Mouse (Mus musculus): ENCODE measurements around the gene Kcnma1. TPM values are rescaled to one million over a fixed set of nuclear protein-coding genes. Genes with fewer than 3 reads are reported as not detected.
A peak's percentile ranks its signal among the peaks of the same experiment; 100 is the strongest.

Gene Kcnma1
- total RNA-seq, 2 experiments from 2014 or later, result 32.4 to 53.7 TPM

GRCm38 (mm10) chr14:23435861-23436260 is 578.4 kb downstream of the Kcnma1 start:
- no peak for DNase-seq

- no peak for DNase-seq
Observed at GRCm38 (mm10) chr14:23430006-23430405, 584.3 kb downstream of the Kcnma1 start.

GRCm38 (mm10) chr14:23429043-23429442 is 585.2 kb downstream of the Kcnma1 start:
- no peak for DNase-seq

- DNase-seq, result no peak
Observed at GRCm38 (mm10) chr14:23422481-23423040, 591.7 kb downstream of the Kcnma1 start.

GRCm38 (mm10) chr14:23418955-23419354 is 595.3 kb downstream of the Kcnma1 start:
- DNase-seq, result no peak

GRCm38 (mm10) chr14:23407051-23407450 is 607.2 kb downstream of the Kcnma1 start:
- DNase-seq, result no peak

- DNase-seq, result peak; percentile 15
Observed at GRCm38 (mm10) chr14:23400777-23401469, 613.4 kb downstream of the Kcnma1 start.

- no peak for DNase-seq
Observed at GRCm38 (mm10) chr14:23397642-23398041, 616.6 kb downstream of the Kcnma1 start.

GRCm38 (mm10) chr14:23391566-23391965 is 622.7 kb downstream of the Kcnma1 start:
- DNase-seq, result no peak

GRCm38 (mm10) chr14:23390768-23391167 is 623.5 kb downstream of the Kcnma1 start:
- DNase-seq, result no peak

- DNase-seq, result no peak
Observed at GRCm38 (mm10) chr14:23390161-23390560, 624.1 kb downstream of the Kcnma1 start.

GRCm38 (mm10) chr14:23386786-23387185 is 627.5 kb downstream of the Kcnma1 start:
- DNase-seq, result no peak

- DNase-seq, result no peak
Observed at GRCm38 (mm10) chr14:23385776-23386608, 628.3 kb downstream of the Kcnma1 start.

GRCm38 (mm10) chr14:23378351-23379087 is 635.8 kb downstream of the Kcnma1 start:
- no peak for DNase-seq

- DNase-seq, result no peak
Observed at GRCm38 (mm10) chr14:23372021-23372420, 642.3 kb downstream of the Kcnma1 start.

GRCm38 (mm10) chr14:23360491-23360995 is 653.7 kb downstream of the Kcnma1 start:
- no peak for DNase-seq

- no peak for DNase-seq
Observed at GRCm38 (mm10) chr14:23358776-23359175, 655.5 kb downstream of the Kcnma1 start.

GRCm38 (mm10) chr14:23357529-23358278 is 656.6 kb downstream of the Kcnma1 start:
- no peak for DNase-seq

GRCm38 (mm10) chr14:23326786-23327185 is 687.5 kb downstream of the Kcnma1 start:
- DNase-seq, result no peak

- no peak for DNase-seq
Observed at GRCm38 (mm10) chr14:23305288-23305687, 709.0 kb downstream of the Kcnma1 start.

- DNase-seq, result no peak
Observed at GRCm38 (mm10) chr14:23300443-23300842, 713.8 kb downstream of the Kcnma1 start.

Data from gastrocnemius, postnatal 25 days (tissue).